ENCODE assay signal across 9 mouse cellular contexts in the genomic region with DNA sequence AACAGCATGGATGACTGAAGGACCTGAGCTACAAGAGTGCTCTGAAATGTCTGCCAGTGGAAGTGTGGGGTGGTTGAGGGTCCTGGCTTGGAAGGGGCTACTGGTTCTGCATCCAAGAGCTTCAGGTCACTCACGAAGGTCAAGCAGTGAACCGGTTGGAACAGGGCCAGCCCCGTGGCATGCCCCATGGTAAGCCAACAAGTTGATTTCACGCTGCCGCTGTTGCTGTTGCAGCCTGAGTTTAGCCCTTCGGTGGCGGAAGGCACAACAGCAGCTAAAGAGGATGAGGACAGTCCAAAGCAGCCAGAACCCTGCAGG. TPM values are rescaled to one million over a fixed set of nuclear protein-coding genes. Genes with fewer than 3 reads are reported as not detected.
A peak's percentile ranks its signal among the peaks of the same experiment; 100 is the strongest.
DNase-seq lines count a peak whose midpoint lies in the region; ATAC-seq and TF ChIP-seq lines count a peak whose summit lies in the region.
"Had no signal": no experiment of that assay in that cellular context is flagged by ENCODE, and none has a peak within 500 bp of the region (broad histone marks: within the 10 kb centered on the region; RNA-seq: fewer than 3 reads in every experiment).

No protein-coding gene starts in this region.

- H3K9me3 ChIP-seq in hindbrain, embryonic 14.5 days (ENCODE audit: control insufficient read depth, low read length), result no peaks in the 10 kb centered on the region
- H3K9me3 ChIP-seq in liver, embryonic 14.5 days (ENCODE audit: control insufficient read depth, low read length), result no peaks in the 10 kb centered on the region

- H3K9ac ChIP-seq in hindbrain, embryonic 14.5 days, result peak overlapping the region; percentile 73
- peak overlapping the region; percentile 6; the same call in 1 of the 2 replicates for H3K9ac ChIP-seq in liver, embryonic 14.5 days (replicated peaks)

- H3K27me3 ChIP-seq in hindbrain, embryonic 14.5 days (ENCODE audit: control insufficient read depth, insufficient read depth, low read length), result no peaks in the 10 kb centered on the region
- no peaks in the 10 kb centered on the region for H3K27me3 ChIP-seq in liver, embryonic 14.5 days (ENCODE audit: control insufficient read depth, insufficient read depth, low read length)
- H3K27me3 ChIP-seq: CH12.LX had no signal

- TF ChIP-seq CTCF in liver, embryonic 14.5 days (IDR thresholded peaks at IDR 0.05; ENCODE audit: low read depth), result no peak

- DNase-seq in heart, adult 11 months, result peak; percentile 90
- no peak for DNase-seq in heart, adult 8-10 months (ENCODE audit: low spot score)
- peak; percentile 56 for DNase-seq in adrenal gland, postnatal 14 days
- no peak for DNase-seq in hindbrain, embryonic 14.5 days (ENCODE audit: low spot score)
- no peak for DNase-seq in liver, embryonic 14.5 days (ENCODE audit: low read depth in 3 of 3, low spot score in 3 of 3)
- no peak for DNase-seq in left cerebral cortex, adult 11 months (ENCODE audit: low spot score)
- no peak for DNase-seq in left cerebral cortex, postnatal 14 days (ENCODE audit: low spot score in 2 of 2)
- no peak for DNase-seq in gastrocnemius, postnatal 14 days

- ATAC-seq in hindbrain, embryonic 14.5 days (ENCODE audit: low FRiP score), result no peak
- ATAC-seq in liver, embryonic 14.5 days (ENCODE audit: insufficient read depth), result no peak

- intact Hi-C loops in left cerebral cortex, postnatal 14 days (cut with DNase I), result loop anchor here (5.0 kb wide), 1 partner anchor 38 kb away; the partner anchor contains the start of genes 1700003E16Rik and Wdr54
- intact Hi-C loops in gastrocnemius, postnatal 14 days (cut with DNase I; ENCODE audit: low total_unique reads), result loop anchor here (5.0 kb wide), 1 partner anchor 43 kb away; no protein-coding TSS in a partner anchor

- H3K27ac ChIP-seq in hindbrain, embryonic 14.5 days, result no peak overlapping the region
- no peak overlapping the region; the same call in 1 of the 2 replicates for H3K27ac ChIP-seq in liver, embryonic 14.5 days

- H3K4me3 ChIP-seq in hindbrain, embryonic 14.5 days (replicated peaks; ENCODE audit: low read length), result peak overlapping the region; percentile 63
- no peak overlapping the region for H3K4me3 ChIP-seq in liver, embryonic 14.5 days (ENCODE audit: insufficient read depth in 1 of 2, low read depth in 2 of 2, low read length in 2 of 2)

- TF ChIP-seq EP300 in liver, embryonic 14.5 days (IDR thresholded peaks at IDR 0.05; ENCODE audit: low read depth), result no peak

- 54% methylated on average over 7 of the region's 7 CpGs for WGBS in hindbrain, embryonic 14.5 days
- 76% methylated on average over 7 of the region's 7 CpGs for WGBS in liver, embryonic 14.5 days (ENCODE audit: insufficient replicate concordance)

- peak overlapping the region; percentile 99 for H3K4me2 ChIP-seq in hindbrain, embryonic 14.5 days (replicated peaks)
- H3K4me2 ChIP-seq in liver, embryonic 14.5 days (ENCODE audit: low read depth), result peak overlapping the region; percentile 96

- peaks cover 32% of the 10 kb centered on the region for H3K36me3 ChIP-seq in hindbrain, embryonic 14.5 days (replicated peaks; ENCODE audit: control insufficient read depth, insufficient read depth)
- H3K36me3 ChIP-seq in liver, embryonic 14.5 days (replicated peaks; ENCODE audit: control insufficient read depth, insufficient read depth, low read depth), result peaks cover 4% of the 10 kb centered on the region

- H3K4me1 ChIP-seq in hindbrain, embryonic 14.5 days (replicated peaks; ENCODE audit: control insufficient read depth, insufficient read depth, low read length), result peaks cover 54% of the 10 kb centered on the region
- peaks cover 22 to 30% of the 10 kb centered on the region in 2 experiments for H3K4me1 ChIP-seq in liver, embryonic 14.5 days (replicated peaks; ENCODE audit: control insufficient read depth in 2 of 2, insufficient read depth in 2 of 2, low read length in 1 of 2)

RNA-seq across cellular contexts. Expression of gene Wbp1, which starts 1.7 kb away (rescaled TPM):
- total RNA-seq in heart, adult 8-10 months (2022), result 10 to 100 TPM; 75.5 to 91.1 (median 82.0) TPM
- 64.5 and 69.3 TPM in 2 replicates for total RNA-seq in adrenal gland, postnatal 14 days (2021)
- 114 and 134 TPM in 2 replicates for polyA plus RNA-seq in hindbrain, embryonic 14.5 days (2014; fragmentation: Nextera tagmentation; extraction: Ambion mirVana)
- 27.7 and 33.6 TPM in 2 replicates for polyA plus RNA-seq in liver, embryonic 14.5 days (2012; rRNA removed)
- polyA plus RNA-seq in liver, embryonic 14.5 days (2014; fragmentation: Nextera tagmentation; extraction: Ambion mirVana), result 22.0 and 27.1 TPM in 2 replicates
- 10 to 100 TPM; 44.2 to 53.8 TPM for total RNA-seq in left cerebral cortex, postnatal 14 days (2021)
- 10 to 100 TPM; 48.2 to 50.5 TPM for total RNA-seq in gastrocnemius, postnatal 14 days (2021)

RNA-seq across cellular contexts. Expression of gene Mogs, which starts 4.4 kb away (rescaled TPM):
- 10 to 100 TPM in 1 of 4 experiments, 1 to 10 TPM in 3; 6.0 to 10.3 (median 8.0) TPM for total RNA-seq in heart, adult 8-10 months (2022)
- total RNA-seq in adrenal gland, postnatal 14 days (2021), result 51.1 and 56.5 TPM in 2 replicates
- 23.9 and 24.0 TPM in 2 replicates for polyA plus RNA-seq in hindbrain, embryonic 14.5 days (2014; fragmentation: Nextera tagmentation; extraction: Ambion mirVana)
- 33.9 and 36.9 TPM in 2 replicates for polyA plus RNA-seq in liver, embryonic 14.5 days (2012; rRNA removed)
- polyA plus RNA-seq in liver, embryonic 14.5 days (2014; fragmentation: Nextera tagmentation; extraction: Ambion mirVana), result 28.2 and 32.4 TPM in 2 replicates
- total RNA-seq in left cerebral cortex, postnatal 14 days (2021), result 10 to 100 TPM; 24.4 to 27.3 TPM
- 1 to 10 TPM; 6.8 to 8.8 TPM for total RNA-seq in gastrocnemius, postnatal 14 days (2021)

RNA-seq across cellular contexts. Expression of gene Ino80b, which starts 5.5 kb away (rescaled TPM):
- total RNA-seq in heart, adult 8-10 months (2022), result 10 to 100 TPM; 11.3 to 19.5 (median 15.3) TPM
- total RNA-seq in adrenal gland, postnatal 14 days (2021), result 19.3 and 22.5 TPM in 2 replicates
- polyA plus RNA-seq in hindbrain, embryonic 14.5 days (2014; fragmentation: Nextera tagmentation; extraction: Ambion mirVana), result 15.4 and 15.8 TPM in 2 replicates
- polyA plus RNA-seq in liver, embryonic 14.5 days (2012; rRNA removed), result 9.4 and 11.6 TPM in 2 replicates
- polyA plus RNA-seq in liver, embryonic 14.5 days (2014; fragmentation: Nextera tagmentation; extraction: Ambion mirVana), result 4.4 and 5.2 TPM in 2 replicates
- total RNA-seq in left cerebral cortex, postnatal 14 days (2021), result 10 to 100 TPM; 15.1 to 18.8 TPM
- total RNA-seq in gastrocnemius, postnatal 14 days (2021), result 10 to 100 TPM; 14.5 to 15.2 TPM

RNA-seq across cellular contexts. Expression of gene Mrpl53, which starts 10.9 kb away (rescaled TPM):
- 100 to 1,000 TPM; 132 to 143 (median 140) TPM for total RNA-seq in heart, adult 8-10 months (2022)
- total RNA-seq in adrenal gland, postnatal 14 days (2021), result 114 and 119 TPM in 2 replicates
- 110 and 129 TPM in 2 replicates for polyA plus RNA-seq in hindbrain, embryonic 14.5 days (2014; fragmentation: Nextera tagmentation; extraction: Ambion mirVana)
- 41.1 and 56.6 TPM in 2 replicates for polyA plus RNA-seq in liver, embryonic 14.5 days (2012; rRNA removed)
- 87.1 and 87.4 TPM in 2 replicates for polyA plus RNA-seq in liver, embryonic 14.5 days (2014; fragmentation: Nextera tagmentation; extraction: Ambion mirVana)
- 10 to 100 TPM; 61.7 to 64.8 TPM for total RNA-seq in left cerebral cortex, postnatal 14 days (2021)
- 100 to 1,000 TPM; 100 to 117 TPM for total RNA-seq in gastrocnemius, postnatal 14 days (2021)

RNA-seq across cellular contexts. Expression of gene Rtkn, which starts 15.6 kb away (rescaled TPM):
- 1 to 10 TPM; 4.8 to 5.4 (median 5.3) TPM for total RNA-seq in heart, adult 8-10 months (2022)
- total RNA-seq in adrenal gland, postnatal 14 days (2021), result 9.1 and 13.6 TPM in 2 replicates
- 8.9 and 9.8 TPM in 2 replicates for polyA plus RNA-seq in hindbrain, embryonic 14.5 days (2014; fragmentation: Nextera tagmentation; extraction: Ambion mirVana)
- polyA plus RNA-seq in liver, embryonic 14.5 days (2012; rRNA removed), result 11.1 TPM in 2 replicates
- polyA plus RNA-seq in liver, embryonic 14.5 days (2014; fragmentation: Nextera tagmentation; extraction: Ambion mirVana), result 5.3 and 5.5 TPM in 2 replicates
- total RNA-seq in left cerebral cortex, postnatal 14 days (2021), result 10 to 100 TPM; 55.2 to 62.4 TPM
- total RNA-seq in gastrocnemius, postnatal 14 days (2021), result 10 to 100 TPM; 13.0 to 16.5 TPM

Comparison
In these comparisons a context has a peak if more than half of its experiments do, and no peak if none do; other contexts are left out.
1. DNase-seq: peak in heart, adult 11 months (single experiment) and adrenal gland, postnatal 14 days (single experiment); none in heart, adult 8-10 months (single experiment), hindbrain, embryonic 14.5 days (single experiment), liver, embryonic 14.5 days (0 of 3), left cerebral cortex, adult 11 months (single experiment), left cerebral cortex, postnatal 14 days (0 of 2) and gastrocnemius, postnatal 14 days (single experiment).